Mouse (Mus musculus) common myeloid progenitor, adult 5-6 weeks (primary cell): ENCODE data around the gene Dab2. TPM values are rescaled to one million over a fixed set of nuclear protein-coding genes. Genes with fewer than 3 reads are reported as not detected.

Experiments
- ATAC-seq: replicated peaks from 2 replicates; pipeline ENCODE4 v1.8.0; 2016; ENCODE audit warnings: low read depth, mild to moderate bottlenecking, moderate TSS enrichment, inconsistent platforms; ENCODE audit not compliant: poor library complexity, severe bottlenecking
- total RNA-seq: library from RNA; stranded (forward); fragments of 200-1000, 187-1606 nt; gene quantifications from 2 replicates; pipeline ENCODE4 v1.2.3, GENCODE M21; 2017

The Dab2 gene
- total RNA-seq, 1 experiment from 2014 or later: 0.59 TPM

GRCm38 (mm10) chr15:6388146-6388545 is 88.6 kb downstream of the Dab2 start:
- no peak for ATAC-seq

GRCm38 (mm10) chr15:6388631-6389030 is 89.0 kb downstream of the Dab2 start:
- no peak for ATAC-seq

DNA sequence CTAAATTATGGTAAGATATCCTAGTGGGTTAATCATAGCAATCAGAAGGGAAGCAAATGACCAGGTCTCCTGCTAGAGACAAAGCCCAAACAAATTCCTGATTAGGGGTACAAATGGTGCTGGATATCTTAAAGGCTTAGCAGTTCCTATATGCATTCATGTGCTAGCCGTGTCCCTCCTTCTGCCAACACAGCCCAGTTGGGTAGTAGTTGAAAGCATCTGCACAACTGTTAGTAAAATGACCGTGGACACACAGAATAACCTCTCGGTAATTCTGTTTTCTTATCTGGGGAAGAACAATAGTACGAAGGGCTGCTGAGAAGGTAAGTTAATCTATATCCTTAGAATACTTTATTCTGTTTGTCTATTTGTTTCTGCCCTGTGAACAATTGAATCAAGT is 90.5 kb downstream of the Dab2 start:
- no peak for ATAC-seq

GRCm38 (mm10) chr15:6390657-6391056 is 91.1 kb downstream of the Dab2 start:
- peak; percentile 39; the same call in 1 of the 2 replicates for ATAC-seq

GRCm38 (mm10) chr15:6391886-6392285 is 92.3 kb downstream of the Dab2 start:
- ATAC-seq: no peak

GRCm38 (mm10) chr15:6393624-6394023 is 94.0 kb downstream of the Dab2 start:
- ATAC-seq: no peak

DNA sequence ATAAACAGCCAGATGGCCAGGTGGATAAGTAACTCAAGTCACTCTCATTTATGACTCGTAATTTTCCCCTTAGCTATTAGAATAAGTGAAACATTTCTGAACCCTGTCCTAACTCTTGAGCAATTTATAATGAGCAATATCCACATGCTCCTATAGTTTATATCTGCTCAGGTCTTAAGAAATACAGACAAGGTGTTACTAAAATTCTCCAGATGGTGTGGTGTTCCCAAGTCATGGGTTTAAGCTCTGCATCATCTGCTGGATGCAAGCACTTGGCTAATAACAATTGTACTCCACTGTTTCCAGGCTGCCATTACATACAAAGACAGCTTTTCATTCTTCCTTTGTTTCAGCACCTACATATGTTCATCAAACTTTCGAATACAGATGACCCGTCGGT is 98.6 kb downstream of the Dab2 start:
- ATAC-seq: no peak

- ATAC-seq: no peak
Measured at GRCm38 (mm10) chr15:6398881-6399280, 99.3 kb downstream of the Dab2 start.

GRCm38 (mm10) chr15:6400115-6400514 is 100.5 kb downstream of the Dab2 start:
- no peak for ATAC-seq

DNA sequence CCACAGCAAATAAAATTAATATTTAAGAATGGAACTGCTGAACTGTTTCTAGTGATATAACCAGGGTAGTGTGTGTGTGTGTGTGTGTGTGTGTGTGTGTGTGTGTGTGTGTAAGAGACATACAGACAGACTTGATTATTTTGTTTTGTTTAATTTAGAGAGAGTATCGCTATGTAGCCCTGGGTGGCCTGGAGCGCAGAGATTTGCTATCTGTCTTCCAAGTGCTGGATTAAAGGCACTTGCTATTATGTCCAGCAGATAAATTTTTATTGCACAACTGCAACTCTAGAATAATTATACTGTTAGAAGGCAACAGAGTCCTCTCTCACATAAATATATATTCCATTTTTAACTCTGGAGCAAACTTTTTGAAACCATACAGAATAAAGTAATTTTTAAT is 102.8 kb downstream of the Dab2 start:
- no peak for ATAC-seq

DNA sequence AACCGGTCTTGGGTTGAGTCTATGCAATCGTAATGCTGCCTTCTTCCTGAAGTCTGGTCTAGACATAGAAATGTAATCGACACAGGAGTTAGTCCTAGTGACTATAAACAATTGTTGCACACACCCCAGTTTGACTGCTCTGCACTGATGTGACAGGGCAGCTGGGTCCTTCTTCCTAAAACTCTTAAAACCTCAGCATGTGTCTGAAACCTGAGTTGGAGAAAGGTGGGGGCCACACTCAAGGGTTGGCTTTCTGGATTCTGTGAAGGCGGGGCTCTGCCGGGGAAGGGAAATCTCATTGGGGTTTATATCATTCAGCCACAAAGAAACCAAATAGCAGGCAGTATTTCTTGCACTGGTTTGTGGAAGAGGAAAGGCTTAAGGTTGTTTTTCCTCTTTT is 104.6 kb downstream of the Dab2 start:
- 0 out of 2 replicates have a peak, but pooled peaks have one; percentile 22 for ATAC-seq

DNA sequence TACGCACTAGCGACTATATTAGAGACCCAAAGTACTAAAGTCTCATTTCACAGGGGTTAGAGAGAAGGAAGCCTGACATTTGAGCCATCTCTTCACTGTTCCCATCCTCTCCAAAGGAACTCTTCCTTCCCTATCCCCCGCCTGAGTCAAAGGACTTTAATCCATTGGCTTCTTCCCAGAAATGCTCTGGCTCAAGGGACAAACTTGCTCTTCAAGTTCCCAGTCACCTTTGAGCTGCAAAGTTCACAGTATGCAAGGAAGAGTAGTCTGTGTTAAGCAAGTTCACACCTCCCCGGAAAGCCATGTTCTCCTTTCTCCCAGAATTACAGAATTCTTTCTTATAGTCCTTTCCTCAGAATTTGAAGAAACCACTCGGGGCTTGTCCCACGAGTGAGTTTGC is 107.2 kb downstream of the Dab2 start:
- no peak for ATAC-seq

- ATAC-seq: no peak
Measured at GRCm38 (mm10) chr15:6409031-6409430, 109.4 kb downstream of the Dab2 start.

- no peak for ATAC-seq
Measured at GRCm38 (mm10) chr15:6410161-6410560, 110.6 kb downstream of the Dab2 start.

- 0 out of 2 replicates have a peak, but pooled peaks have one; percentile 39 for ATAC-seq
Measured at GRCm38 (mm10) chr15:6411334-6411733, 111.7 kb downstream of the Dab2 start.

DNA sequence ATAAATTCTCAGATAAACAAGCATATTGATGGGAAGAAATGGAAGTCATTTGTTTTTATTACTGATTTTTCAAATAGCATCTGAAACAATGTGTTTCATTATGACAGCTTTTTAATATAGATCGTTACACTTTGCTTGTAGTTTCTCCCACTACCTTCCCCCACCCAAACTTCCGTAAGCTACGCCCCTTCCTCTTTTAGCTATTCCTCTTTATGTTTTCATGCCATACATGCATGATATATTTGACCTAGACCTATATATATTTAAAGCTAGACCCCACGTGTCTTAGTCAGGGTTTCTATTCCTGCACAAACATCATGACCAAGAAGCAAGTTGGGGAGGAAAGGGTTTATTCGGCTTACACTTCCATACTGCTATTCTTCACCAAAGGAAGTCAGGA is 115.7 kb downstream of the Dab2 start:
- ATAC-seq: no peak

GRCm38 (mm10) chr15:6431777-6432176 is 132.2 kb downstream of the Dab2 start:
- no peak for ATAC-seq

DNA sequence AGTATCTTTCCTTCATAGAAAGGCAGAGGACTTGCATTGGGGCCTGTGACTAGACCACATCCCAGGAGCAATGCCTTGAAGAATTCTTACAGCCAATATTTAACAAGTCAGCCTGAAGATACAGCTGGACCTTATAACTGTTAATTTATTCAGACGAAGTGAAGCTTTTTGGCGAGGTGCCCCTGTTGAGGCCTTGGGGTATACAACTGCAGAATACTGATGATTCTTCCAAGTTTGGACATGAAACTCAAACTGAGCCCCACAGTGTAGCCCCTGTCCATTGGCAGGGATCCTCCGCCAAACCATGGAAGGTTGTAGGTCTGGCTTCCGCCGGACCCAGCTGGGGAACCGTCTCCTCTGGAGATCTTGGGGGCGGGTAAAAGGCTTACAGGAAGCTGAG is 132.8 kb downstream of the Dab2 start:
- no peak for ATAC-seq

- no peak for ATAC-seq
Measured at GRCm38 (mm10) chr15:6435281-6435680, 135.7 kb downstream of the Dab2 start.

DNA sequence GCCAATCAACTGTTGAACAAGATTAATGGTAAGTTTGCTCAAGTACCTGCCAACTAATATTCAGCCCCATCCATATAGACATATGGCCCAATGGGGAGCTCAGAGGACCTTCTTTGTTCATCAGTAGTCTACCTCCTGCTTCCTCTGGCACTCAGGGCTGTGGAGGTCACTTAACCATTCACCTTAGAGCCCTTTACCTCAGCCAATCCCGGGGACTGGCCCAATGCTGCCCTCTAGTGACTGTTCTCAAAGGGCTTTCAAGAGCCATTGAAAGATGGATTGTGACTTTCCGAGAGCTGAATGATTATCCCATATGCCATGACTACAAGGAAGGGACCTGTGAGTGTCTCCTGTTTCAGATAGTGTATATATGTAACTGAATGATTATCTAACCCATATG is 136.2 kb downstream of the Dab2 start:
- peak; percentile 84 for ATAC-seq

DNA sequence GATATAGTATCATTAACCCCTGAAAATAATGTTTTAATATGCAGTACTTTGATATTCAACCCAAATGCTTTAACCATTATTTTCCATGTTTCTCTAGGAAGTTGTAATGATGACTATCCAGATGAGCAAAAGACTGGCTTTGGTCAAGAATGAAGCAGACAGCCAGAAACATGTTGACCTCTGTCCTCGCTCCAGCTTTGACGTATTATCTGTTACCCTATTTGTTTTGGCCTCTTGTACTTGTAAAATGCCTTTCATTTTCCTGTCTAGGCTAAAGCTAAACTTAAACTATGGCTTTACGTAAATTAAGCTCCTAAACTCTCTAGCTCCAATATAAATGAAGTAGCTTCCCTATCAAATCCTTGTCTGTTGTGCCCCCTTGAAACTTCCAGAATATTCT is 139.1 kb downstream of the Dab2 start:
- no peak for ATAC-seq

DNA sequence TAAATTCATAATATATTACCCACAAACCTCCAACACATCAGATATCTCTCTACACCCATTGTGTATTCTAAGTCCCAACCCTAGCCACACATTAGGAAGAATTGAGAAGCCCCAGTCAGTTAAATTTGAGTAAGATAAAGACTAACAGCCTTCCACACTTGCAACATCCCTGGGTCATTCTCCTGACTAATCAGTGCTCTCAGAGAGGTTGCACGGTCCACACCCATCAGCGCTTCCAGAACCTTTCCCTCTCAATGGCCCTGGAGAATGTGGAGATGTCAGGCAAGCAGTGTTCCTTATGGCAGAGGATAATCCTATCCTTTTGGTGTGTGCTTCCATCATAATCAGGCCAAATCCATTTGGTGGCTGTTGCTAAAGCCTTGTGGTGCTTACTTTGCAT is 144.9 kb downstream of the Dab2 start:
- ATAC-seq: no peak

- no peak for ATAC-seq
Measured at GRCm38 (mm10) chr15:6445135-6445534, 145.5 kb downstream of the Dab2 start, which contains the start of gene C9. C9 (plus strand) TSS chr15:6445327.
